Mouse (Mus musculus) kidney, embryonic 14.5 days (tissue): Measurements from ENCODE around the gene Usp5. TPM values are rescaled to one million over a fixed set of nuclear protein-coding genes. Genes with fewer than 3 reads are reported as not detected.
A peak's percentile ranks its signal among the peaks of the same experiment; 100 is the strongest.

Source experiments
- ATAC-seq: fragments of 200-750 bp; cut with Nextera tagmentation; 2 replicates; pipeline ENCODE4 v1.8.0; 2017; ENCODE audit warnings: moderate number of reproducible peaks, mild to moderate bottlenecking, moderate TSS enrichment, moderate library complexity; ENCODE audit not compliant: low FRiP score, low TSS enrichment
- H3K27ac ChIP-seq: fragments of 300-500 bp; sonication (generic); 2 replicates; pipeline ENCODE4 v1.5.1; 2014; ENCODE audit warnings: low read depth, mild to moderate bottlenecking, low read length, moderate library complexity, mixed read lengths
- H3K27me3 ChIP-seq: fragments of 300-500 bp; sonication (generic); 2 replicates; pipeline ENCODE4 v1.6.1; 2014; ENCODE audit warnings: mild to moderate bottlenecking, low read length; ENCODE audit not compliant: control insufficient read depth, insufficient read depth
- H3K36me3 ChIP-seq: fragments of 300-500 bp; sonication (generic); 2 replicates; pipeline ENCODE4 v1.6.1; 2014; ENCODE audit warnings: low read length, mixed read lengths; ENCODE audit not compliant: control insufficient read depth, insufficient read depth
- H3K4me1 ChIP-seq: fragments of 300-500 bp; sonication (generic); 2 replicates; pipeline ENCODE4 v1.6.1; 2014; ENCODE audit warnings: low read length, mixed read lengths; ENCODE audit not compliant: control insufficient read depth, insufficient read depth
- H3K4me2 ChIP-seq: fragments of 300-500 bp; sonication (generic); replicated peaks from 2 replicates; pipeline ENCODE4 v1.6.1; 2014; ENCODE audit warnings: low read depth, mild to moderate bottlenecking, low read length
- H3K4me3 ChIP-seq: fragments of 300-500 bp; sonication (generic); 2 replicates; pipeline ENCODE4 v1.5.1; 2014; ENCODE audit warnings: mild to moderate bottlenecking, low read length
- H3K9ac ChIP-seq: fragments of 300-500 bp; sonication (generic); 2 replicates; pipeline ENCODE4 v1.6.1; 2014; ENCODE audit warnings: low read depth, mild to moderate bottlenecking, low read length, moderate library complexity
- H3K9me3 ChIP-seq: fragments of 300-500 bp; sonication (generic); 2 replicates; pipeline ENCODE4 v1.6.1; 2016; ENCODE audit warnings: low read length; ENCODE audit not compliant: control insufficient read depth
- WGBS: fragments of 180-500 bp; shearing (Covaris S2); extraction: QIAGEN DNeasy Blood & Tissue Kit; methylation state at CpG from one replicate; pipeline ENCODE4 v1.1.7; 2014; 5-methylcytosine and 5-hydroxymethylcytosine counted together
- polyA plus RNA-seq: library from polyadenylated mRNA; unstranded; fragments of >200 nt; fragmentation: Nextera tagmentation; extraction: Ambion mirVana; gene quantifications from 2 replicates; pipeline ENCODE4 v1.2.1, GENCODE M21; 2014

The Usp5 gene
- polyA plus RNA-seq, 1 experiment from 2014 or later = 139 TPM

- 50% methylated on average over 14 of the region's 14 CpGs for WGBS
- peak overlapping the region; percentile 64 for H3K9ac ChIP-seq
- H3K27ac ChIP-seq = peak overlapping the region; percentile 92; the same call in 1 of the 2 replicates
- no peaks in the 10 kb centered on the region for H3K9me3 ChIP-seq
- H3K4me2 ChIP-seq = peak overlapping the region; percentile 89
- ATAC-seq = peak; percentile 0; the same call in 1 of the 2 replicates
- peak overlapping the region; percentile 53 for H3K4me3 ChIP-seq
- no peaks in the 10 kb centered on the region for H3K27me3 ChIP-seq
- peaks cover 31% of the 10 kb centered on the region for H3K4me1 ChIP-seq
- H3K36me3 ChIP-seq = peaks cover 24% of the 10 kb centered on the region
Observed at GRCm38 (mm10) chr6:124809775-124810538, 19.3 kb downstream of the Usp5 start.

- no peaks in the 10 kb centered on the region for H3K27me3 ChIP-seq
- H3K4me3 ChIP-seq = peak overlapping the region; percentile 53
- peaks cover 24% of the 10 kb centered on the region for H3K36me3 ChIP-seq
- WGBS = under 1% methylated on average over 35 of the region's 35 CpGs
- H3K27ac ChIP-seq = peak overlapping the region; percentile 92
- peak overlapping the region; percentile 89 for H3K4me2 ChIP-seq
- peak overlapping the region; percentile 64 for H3K9ac ChIP-seq
- peak; percentile 14 for ATAC-seq
- H3K9me3 ChIP-seq = no peaks in the 10 kb centered on the region
- peaks cover 26% of the 10 kb centered on the region for H3K4me1 ChIP-seq
Observed at GRCm38 (mm10) chr6:124809052-124809774, 20.1 kb downstream of the Usp5 start.

GRCm38 (mm10) chr6:124808358-124809012 is 20.8 kb downstream of the Usp5 start, which contains the start of gene Spsb2:
Spsb2 (plus strand) TSS chr6:124808661.
- Histone ChIP-seq H3K36me3 (peaks cover 24% of the 10 kb centered on the region), H3K9ac (peak within 1 kb of the TSS; percentile 64), H3K27ac (peak within 1 kb of the TSS; percentile 92), H3K9me3 (no peaks in the 10 kb centered on the region), H3K4me2 (peak within 1 kb of the TSS; percentile 89), H3K4me3 (peak within 1 kb of the TSS; percentile 53), H3K27me3 (no peaks in the 10 kb centered on the region), H3K4me1 (peaks cover 25% of the 10 kb centered on the region)
- peak; percentile 65 for ATAC-seq
- 3% methylated on average over 29 of the region's 29 CpGs for WGBS

- 79% methylated on average over 6 of the region's 6 CpGs for WGBS
- no peak for ATAC-seq
- no peaks in the 10 kb centered on the region for H3K27me3 ChIP-seq
- peak overlapping the region; percentile 89 for H3K4me2 ChIP-seq
- no peaks in the 10 kb centered on the region for H3K9me3 ChIP-seq
- peak overlapping the region; percentile 92 for H3K27ac ChIP-seq
- H3K36me3 ChIP-seq = peaks cover 24% of the 10 kb centered on the region
- peak overlapping the region; percentile 64; the same call in 1 of the 2 replicates for H3K9ac ChIP-seq
- H3K4me1 ChIP-seq = peaks cover 25% of the 10 kb centered on the region
- peak overlapping the region; percentile 53 for H3K4me3 ChIP-seq
Observed at GRCm38 (mm10) chr6:124807986-124808357, 21.3 kb downstream of the Usp5 start.

GRCm38 (mm10) chr6:124807366-124807765 is 21.9 kb downstream of the Usp5 start:
- Histone ChIP-seq H3K4me1 (peaks cover 25% of the 10 kb centered on the region), H3K27me3 (no peaks in the 10 kb centered on the region), H3K36me3 (peaks cover 23% of the 10 kb centered on the region), H3K4me3 (no peak overlapping the region), H3K9me3 (no peaks in the 10 kb centered on the region), H3K9ac (no peak overlapping the region), H3K4me2 (no peak overlapping the region), H3K27ac (no peak overlapping the region)
- 86% methylated on average over 4 of the region's 4 CpGs for WGBS
- ATAC-seq = no peak

GRCm38 (mm10) chr6:124806446-124807140 is 22.7 kb downstream of the Usp5 start:
- WGBS = 76% methylated on average over 7 of the region's 7 CpGs
- Histone ChIP-seq H3K9me3 (no peaks in the 10 kb centered on the region), H3K4me2 (peak overlapping the region; percentile 57), H3K4me1 (peaks cover 21% of the 10 kb centered on the region), H3K27me3 (no peaks in the 10 kb centered on the region), H3K4me3 (peak overlapping the region; percentile 41; the same call in 1 of the 2 replicates), H3K9ac (peak overlapping the region; percentile 1; the same call in 1 of the 2 replicates), H3K27ac (peak overlapping the region; percentile 89), H3K36me3 (peaks cover 15% of the 10 kb centered on the region)
- ATAC-seq = no peak

GRCm38 (mm10) chr6:124805341-124806321 is 23.7 kb downstream of the Usp5 start:
- peaks cover 21% of the 10 kb centered on the region for H3K4me1 ChIP-seq
- no peaks in the 10 kb centered on the region for H3K9me3 ChIP-seq

More at GRCm38 (mm10) chr6:124805341-124806321, 23.7 kb downstream of the Usp5 start:
- Histone ChIP-seq H3K9ac (peak overlapping the region; percentile 47), H3K4me3 (peak overlapping the region; percentile 41), H3K36me3 (peaks cover 8% of the 10 kb centered on the region; the same call in 1 of the 2 replicates), H3K27me3 (no peaks in the 10 kb centered on the region), H3K27ac (peak overlapping the region; percentile 89), H3K4me2 (peak overlapping the region; percentile 57)
- peak; percentile 76 for ATAC-seq
- under 1% methylated on average over 34 of the region's 34 CpGs for WGBS
